Mouse (Mus musculus) testis, adult 2 months (tissue): ENCODE measurements around the gene Ifit3.

ENCODE experiments used
- CTCF ChIP-seq: fragments of 200-500 bp; IDR thresholded peaks from 2 replicates; pipeline ENCODE4 v1.5.1; 2012; ENCODE audit warnings: low read depth, mild to moderate bottlenecking, inconsistent platforms, low read length, moderate library complexity; ENCODE audit not compliant: control insufficient read depth, insufficient read depth, insufficient replicate concordance
- POLR2A ChIP-seq: fragments of 200-500 bp; IDR thresholded peaks from 2 replicates; pipeline ENCODE4 v1.6.1; 2012; ENCODE audit warnings: low read depth, mild to moderate bottlenecking, inconsistent platforms, low read length, moderate library complexity; ENCODE audit not compliant: control insufficient read depth

GRCm38 (mm10) chr19:34577121-34577520, 6.2 kb upstream of the Ifit3 start:
- no peak for TF ChIP-seq POLR2A
- no peak for TF ChIP-seq CTCF
